Mouse (Mus musculus) megakaryocyte-erythroid progenitor cell, adult 5-6 weeks (primary cell): ENCODE measurements around the gene Zfp354c. TPM values are rescaled to one million over a fixed set of nuclear protein-coding genes. Genes with fewer than 3 reads are reported as not detected.

ENCODE experiments used
- ATAC-seq: replicated peaks from 2 replicates; pipeline ENCODE4 v1.8.0; 2016; ENCODE audit warnings: mild to moderate bottlenecking, inconsistent platforms; ENCODE audit not compliant: severe bottlenecking, poor library complexity, low FRiP score, low TSS enrichment
- total RNA-seq, 2 experiments: library from RNA; stranded (forward) in 1 of 2; stranded (reverse) in 1 of 2; fragments of 200-1000, 215-1000 nt in 1 of 2; fragments of >200 nt in 1 of 2; fragmentation: Nextera tagmentation in 1 of 2; gene quantifications; 2 replicates each; pipeline ENCODE4 v1.2.3; 2014 to 2017

The Zfp354c gene
- 2.2 and 15.8 TPM in 2 replicates for total RNA-seq (2014; fragmentation: Nextera tagmentation)
- 0.38 and 2.8 TPM in 2 replicates for total RNA-seq (2017)

DNA sequence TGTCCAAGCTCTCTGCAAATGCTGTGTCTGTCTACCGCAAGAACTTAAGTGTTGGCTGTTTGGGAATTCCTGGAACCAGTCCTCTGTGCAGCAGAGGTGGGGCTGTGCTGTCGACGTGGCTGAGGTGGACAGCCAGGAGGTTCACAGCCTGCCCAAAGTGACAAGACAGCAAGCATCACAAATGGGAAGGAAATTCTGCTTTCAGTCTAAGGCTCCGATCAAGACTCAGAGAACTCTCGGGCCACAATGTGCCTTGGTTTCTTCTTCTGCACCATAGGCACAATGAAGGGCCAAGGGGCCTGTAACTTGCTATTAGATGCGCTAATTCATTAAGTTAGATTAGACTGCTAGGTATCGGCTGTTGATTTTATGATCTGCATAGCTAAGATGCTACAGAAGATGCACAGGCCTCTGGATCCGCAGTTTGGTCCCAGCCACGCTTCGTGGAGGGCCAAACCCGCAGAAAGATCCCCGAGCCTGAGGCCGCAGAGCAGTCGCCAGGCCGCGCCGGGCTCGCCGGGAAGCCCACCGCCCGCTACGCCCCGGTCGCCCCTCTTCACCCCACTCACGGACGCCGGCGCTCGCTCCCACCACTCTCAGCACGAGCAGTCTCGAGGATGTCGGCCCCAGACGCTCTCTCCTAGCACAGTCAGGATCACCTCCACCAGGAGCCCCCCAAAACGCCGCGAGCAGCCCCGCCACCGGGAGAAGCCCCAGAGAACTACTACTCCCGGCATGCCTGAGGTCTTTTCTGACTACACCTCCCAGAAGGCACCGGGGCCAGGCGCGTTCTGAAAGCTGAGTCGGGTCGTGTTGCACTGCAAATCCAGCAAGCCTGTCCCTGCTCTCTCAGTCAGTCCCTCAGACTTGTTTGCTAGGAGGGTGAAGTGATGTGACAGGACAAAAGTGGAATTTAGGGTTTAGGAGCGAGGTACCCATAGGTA, at the start of gene Zfp354c:
Zfp354c (minus strand) TSS at position 715 of the 944 bp plus-strand sequence.
- ATAC-seq, result peak; percentile 100

GRCm38 (mm10) chr11:50850989-50851601, 23.6 kb upstream of the Zfp354c start:
- ATAC-seq, result no peak

- no peak for ATAC-seq
Observed at GRCm38 (mm10) chr11:50850177-50850735, 22.7 kb upstream of the Zfp354c start, which contains the start of gene Grm6. TSS of gene Grm6 (plus strand) at chr11:50850685.

- no peak for ATAC-seq
Observed at GRCm38 (mm10) chr11:50849310-50849709, 21.8 kb upstream of the Zfp354c start.

DNA sequence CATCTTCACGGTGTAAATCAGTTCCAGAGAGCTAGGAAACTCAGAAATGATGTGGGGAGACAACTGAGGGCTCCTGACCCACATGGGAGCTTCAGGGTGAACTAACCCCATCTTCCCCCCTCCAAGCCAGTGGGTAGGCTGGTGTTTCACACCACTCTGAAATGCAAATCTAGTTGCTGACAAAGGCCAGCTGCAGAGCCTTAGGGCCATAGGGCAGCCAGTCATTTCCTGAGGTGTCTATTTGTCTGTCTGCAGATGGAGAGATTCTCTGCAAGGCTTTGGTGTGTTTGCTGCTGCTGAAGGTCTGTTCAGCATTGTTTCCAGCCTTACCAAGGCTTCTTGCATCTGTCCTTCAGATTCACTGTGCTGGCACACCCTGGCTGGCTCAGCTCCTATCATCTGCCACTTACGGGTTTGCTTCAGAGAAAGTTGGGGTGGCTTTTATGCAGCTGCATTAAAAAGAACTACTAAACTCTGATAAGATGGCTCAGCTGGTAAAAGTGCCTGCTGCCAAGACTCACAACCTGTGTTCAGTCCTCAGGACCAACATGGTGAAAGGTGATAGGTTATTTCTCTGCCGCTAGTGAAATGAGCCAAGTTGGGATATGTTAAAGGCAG, 21.1 kb upstream of the Zfp354c start:
- peak; percentile 59 for ATAC-seq

DNA sequence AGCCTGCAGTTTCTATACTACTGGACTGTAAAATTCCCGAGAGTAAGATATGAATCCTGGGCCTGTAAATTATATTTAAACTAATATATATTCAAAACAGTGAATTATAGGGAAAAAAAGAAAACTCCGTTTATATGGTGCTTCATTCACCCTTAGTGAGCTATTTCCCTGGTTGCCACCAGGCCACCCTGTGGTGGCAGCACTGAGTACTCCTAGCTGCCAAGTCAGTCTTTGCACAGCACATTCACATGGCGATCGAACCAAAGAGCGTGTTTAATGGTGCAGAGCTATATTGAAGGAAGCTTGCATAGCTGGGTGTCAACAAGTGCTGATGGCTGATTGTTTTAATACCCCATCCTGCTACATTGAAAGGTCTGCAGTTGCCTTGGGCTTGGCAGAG, 19.5 kb upstream of the Zfp354c start:
- no peak for ATAC-seq

DNA sequence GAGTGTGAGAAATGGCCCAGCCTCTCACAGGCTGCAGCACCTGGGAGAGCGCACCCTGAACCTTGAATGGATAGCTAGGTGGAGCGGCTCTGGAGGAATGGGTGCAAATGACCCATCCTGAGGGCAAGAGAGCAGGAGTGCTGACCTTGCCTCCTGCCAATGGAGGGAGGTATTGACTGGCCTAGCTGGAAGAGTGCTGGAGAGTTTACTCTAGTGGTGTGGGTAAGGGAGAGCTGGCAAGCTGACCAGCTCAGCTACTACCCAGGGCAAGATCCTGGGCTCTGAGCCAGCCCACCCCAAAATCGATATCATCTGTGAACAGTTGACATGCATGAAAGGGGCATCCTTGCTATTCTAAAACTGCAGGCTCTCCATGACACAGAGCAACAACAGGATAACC, 18.4 kb upstream of the Zfp354c start:
- ATAC-seq, result no peak

DNA sequence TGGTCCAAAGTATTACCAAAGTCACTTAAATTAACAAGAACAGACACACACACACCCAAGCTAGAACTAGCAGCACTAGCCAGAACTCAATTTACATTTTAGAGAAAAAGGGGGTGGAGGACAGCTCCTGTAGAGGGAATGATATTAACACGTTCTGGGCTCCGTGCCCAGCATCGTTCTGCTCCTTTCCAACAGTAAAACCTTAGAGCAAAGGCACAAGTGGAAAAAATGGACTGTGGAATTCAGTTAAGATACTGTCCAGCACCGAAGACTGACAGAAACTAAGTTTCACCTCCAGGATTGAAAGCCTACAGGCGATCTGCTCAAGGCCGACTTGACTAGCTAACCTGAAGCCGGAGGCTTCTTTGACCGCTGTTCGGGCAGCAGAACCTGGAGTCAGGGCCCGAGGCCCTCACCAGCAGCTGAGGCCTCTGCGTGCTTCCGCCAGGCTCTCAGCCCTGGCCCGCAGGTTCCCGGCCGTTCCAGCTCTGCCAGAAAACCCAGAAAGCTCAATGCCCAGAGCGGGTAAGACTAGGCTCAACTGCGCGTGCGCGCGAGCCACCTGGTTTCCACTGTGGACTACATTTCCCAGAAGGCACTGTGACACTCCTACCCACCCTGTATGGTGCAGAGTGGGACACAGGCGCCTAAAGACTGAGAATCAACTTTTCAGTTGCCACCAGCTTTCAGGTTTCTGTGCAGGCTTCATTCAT, 13.7 kb upstream of the Zfp354c start, which contains the start of gene Zfp879:
Zfp879 (minus strand) TSS at position 530 of the 713 bp plus-strand sequence.
- ATAC-seq, result peak; percentile 97

DNA sequence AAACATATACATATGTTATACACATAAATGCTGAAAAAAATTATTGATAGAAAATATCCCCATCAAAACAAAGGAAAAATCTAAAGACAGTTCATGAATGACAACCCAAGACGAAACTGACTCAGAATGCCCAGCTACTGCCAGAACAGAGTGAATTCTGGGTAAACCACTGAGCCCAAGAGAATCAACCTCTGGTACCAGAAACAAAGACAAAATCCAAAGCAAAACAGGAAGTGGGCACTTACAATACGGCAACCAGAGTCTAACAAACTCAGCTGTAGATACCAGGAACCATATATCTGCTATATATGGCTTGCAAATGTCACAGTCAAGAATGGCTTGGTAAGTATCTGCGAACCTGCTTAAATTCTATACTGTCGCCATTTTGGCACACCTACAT, 8.2 kb upstream of the Zfp354c start:
- ATAC-seq, result no peak

- no peak for ATAC-seq
Observed at GRCm38 (mm10) chr11:50826214-50826613, 1.3 kb downstream of the Zfp354c start.

DNA sequence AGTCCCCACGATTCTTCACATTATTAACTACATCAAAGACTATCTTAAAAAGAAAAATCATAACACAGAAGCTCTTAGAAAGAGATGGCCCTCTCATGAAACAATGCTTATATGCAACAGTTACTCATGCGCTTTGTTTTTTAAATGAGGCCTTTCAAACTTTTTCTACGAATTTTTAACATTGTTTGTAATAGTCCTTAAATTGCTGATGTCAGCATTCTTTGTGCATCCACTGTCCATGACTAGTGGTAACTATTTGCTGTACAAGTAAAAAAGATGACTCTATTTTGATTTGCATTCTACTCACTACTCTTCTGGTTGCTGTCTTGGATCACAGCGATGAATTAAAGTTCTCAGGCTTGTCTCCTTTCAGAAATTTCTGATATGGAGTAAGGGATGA, 13.3 kb downstream of the Zfp354c start:
- no peak for ATAC-seq

- no peak for ATAC-seq
Observed at GRCm38 (mm10) chr11:50798836-50799235, 28.7 kb downstream of the Zfp354c start.

DNA sequence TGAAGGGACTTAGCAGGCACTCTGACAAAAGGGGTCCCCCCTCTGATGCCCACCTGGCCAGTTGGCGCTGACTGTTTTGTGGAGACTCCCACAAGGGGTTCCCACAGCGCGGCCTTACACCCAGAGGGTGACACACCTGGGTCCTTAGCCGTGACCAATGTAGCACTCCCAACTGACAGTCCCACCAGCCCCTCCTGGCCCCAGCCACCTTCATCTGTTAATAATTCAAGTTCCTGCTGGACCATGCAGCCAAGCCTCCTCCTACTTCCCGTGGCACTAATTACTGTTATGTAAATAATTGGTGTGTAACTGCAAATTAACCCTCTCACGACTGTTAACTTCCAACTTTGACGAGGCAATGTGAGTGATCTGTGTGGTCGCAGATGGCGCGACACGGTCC, 29.9 kb downstream of the Zfp354c start:
- ATAC-seq, result no peak

- ATAC-seq, result no peak
Observed at GRCm38 (mm10) chr11:50771006-50771405, 56.5 kb downstream of the Zfp354c start.

- peak; percentile 70; the same call in 1 of the 2 replicates for ATAC-seq
Observed at GRCm38 (mm10) chr11:50768995-50769749, 58.4 kb downstream of the Zfp354c start.

DNA sequence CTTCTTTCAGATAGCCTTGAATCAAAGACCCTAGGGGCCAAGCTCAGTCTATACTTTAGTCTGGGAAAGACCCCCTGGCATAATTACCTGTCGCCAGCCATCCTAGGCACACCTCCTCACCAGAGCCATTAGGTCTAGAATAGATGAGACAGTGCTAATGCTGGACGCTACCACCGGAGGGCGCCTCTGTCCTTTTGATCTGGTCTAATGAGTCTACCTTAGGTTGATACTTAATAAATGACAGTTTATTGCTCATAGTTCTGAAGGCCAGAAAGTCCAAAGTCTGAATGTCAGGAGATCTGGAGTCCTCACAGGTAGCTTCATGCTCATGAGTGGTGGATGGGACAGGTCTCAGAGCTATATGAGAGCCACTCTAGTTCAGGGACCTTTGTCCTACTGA, 60.5 kb downstream of the Zfp354c start:
- peak; percentile 59; the same call in 1 of the 2 replicates for ATAC-seq

DNA sequence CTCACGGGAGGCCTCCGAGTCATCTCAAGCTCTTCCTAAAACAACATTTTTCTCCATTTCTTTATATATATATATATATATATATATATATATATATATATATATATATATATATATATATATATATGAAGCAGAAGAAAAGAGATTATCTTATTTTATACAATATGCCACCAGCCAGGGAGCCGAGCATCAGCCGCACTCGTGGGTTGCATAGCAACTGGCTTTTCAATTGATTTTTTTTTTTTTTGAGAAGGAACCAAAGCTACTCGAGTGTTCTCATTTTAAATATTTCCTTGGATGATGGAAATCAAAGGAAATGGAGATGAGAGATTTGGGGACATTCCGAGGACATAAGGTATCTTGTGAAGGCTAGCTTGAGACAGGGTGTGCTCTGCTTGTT, 61.1 kb downstream of the Zfp354c start:
- ATAC-seq, result no peak
